ENCODE assay signal across 9 mouse cellular contexts in the genomic region with DNA sequence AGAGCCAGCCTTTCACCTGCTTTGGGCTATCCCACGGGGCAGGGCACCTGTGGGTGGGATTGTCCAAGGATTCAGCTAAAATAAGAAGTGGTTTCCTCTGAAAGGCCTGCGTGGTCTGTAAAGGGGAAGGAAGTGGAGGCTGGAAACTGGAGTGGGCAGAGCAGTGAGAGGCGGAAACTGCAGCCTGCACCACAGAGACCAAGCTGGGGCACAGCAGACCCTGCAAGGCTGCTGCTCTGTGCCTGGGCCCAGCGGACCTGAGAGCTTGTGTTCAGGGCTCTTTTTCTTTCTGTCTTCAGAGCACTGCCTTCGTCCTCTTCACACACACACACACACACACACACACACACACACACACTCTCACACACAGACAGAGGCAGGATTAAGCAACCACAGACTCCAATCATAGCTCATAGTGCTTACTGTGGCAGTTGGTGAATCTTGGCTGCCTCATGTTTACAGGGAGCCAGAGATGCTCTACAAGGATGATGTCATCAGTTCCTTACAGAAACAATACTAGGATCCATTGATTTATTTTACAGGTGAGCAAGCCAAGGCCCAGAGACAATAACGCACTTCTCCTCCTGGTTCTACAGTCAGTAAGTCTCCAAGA. TPM values are rescaled to one million over a fixed set of nuclear protein-coding genes. Genes with fewer than 3 reads are reported as not detected.
DNase-seq lines count a peak whose midpoint lies in the region; ATAC-seq lines count a peak whose summit lies in the region.
"Had no signal": no experiment of that assay in that cellular context is flagged by ENCODE, and none has a peak within 500 bp of the region (broad histone marks: within the 10 kb centered on the region; RNA-seq: fewer than 3 reads in every experiment).

No protein-coding gene starts in this region.

- no peaks in the 10 kb centered on the region for H3K27me3 ChIP-seq in heart, embryonic 11.5 days (ENCODE audit: control insufficient read depth, insufficient read depth, low read length)
- H3K27me3 ChIP-seq in lung, embryonic 15.5 days = no peaks in the 10 kb centered on the region

- peak; percentile 96 for DNase-seq in heart, adult 11 months
- DNase-seq in thymus, postnatal 36 days = peak; percentile 6 to 13
- DNase-seq in thymus, adult 18-20 months = no peak
- DNase-seq in ovary, postnatal 36 days (ENCODE audit: low spot score) = no peak
- no peak for DNase-seq in urinary bladder, postnatal 10 days (ENCODE audit: low spot score)

- ATAC-seq in heart, embryonic 11.5 days (replicated peaks; ENCODE audit: insufficient number of reproducible peaks, low FRiP score, low TSS enrichment) = no peak
- no peak for ATAC-seq in lung, embryonic 15.5 days (ENCODE audit: borderline replicate concordance, extremely low read depth, low FRiP score, low TSS enrichment)
- ATAC-seq in erythroid progenitor cell, adult 5-6 weeks (replicated peaks; ENCODE audit: low FRiP score, poor library complexity, severe bottlenecking) = no peak

- H3K4me2 ChIP-seq in heart, embryonic 11.5 days = no peak overlapping the region
- H3K4me2 ChIP-seq in lung, embryonic 15.5 days = no peak overlapping the region

- no peaks in the 10 kb centered on the region for H3K36me3 ChIP-seq in heart, embryonic 11.5 days (ENCODE audit: control insufficient read depth, insufficient read depth, low read length)
- no peaks in the 10 kb centered on the region for H3K36me3 ChIP-seq in lung, embryonic 15.5 days
- H3K36me3 ChIP-seq: embryonic facial prominence, embryonic 10.5 days had no signal

- H3K4me3 ChIP-seq in heart, embryonic 11.5 days (ENCODE audit: low read depth, low read length) = no peak overlapping the region
- no peak overlapping the region for H3K4me3 ChIP-seq in lung, embryonic 15.5 days
- H3K4me3 ChIP-seq: embryonic facial prominence, embryonic 10.5 days had no signal

- no peaks in the 10 kb centered on the region for H3K9me3 ChIP-seq in heart, embryonic 11.5 days (replicated peaks; ENCODE audit: control insufficient read depth, low read length)
- no peaks in the 10 kb centered on the region for H3K9me3 ChIP-seq in lung, embryonic 15.5 days

- H3K27ac ChIP-seq in heart, embryonic 11.5 days (ENCODE audit: low read depth, low read length) = no peak overlapping the region
- H3K27ac ChIP-seq in lung, embryonic 15.5 days = peak overlapping the region; percentile 60
- H3K27ac ChIP-seq: embryonic facial prominence, embryonic 10.5 days had no signal

- peaks cover 3% of the 10 kb centered on the region; the same call in 1 of the 2 replicates for H3K4me1 ChIP-seq in heart, embryonic 11.5 days (ENCODE audit: control insufficient read depth, insufficient read depth, low read length)
- H3K4me1 ChIP-seq in lung, embryonic 15.5 days = peaks cover 25% of the 10 kb centered on the region

- 71% methylated on average over 6 of the region's 6 CpGs for WGBS in heart, embryonic 11.5 days (ENCODE audit: insufficient replicate concordance)
- WGBS in lung, embryonic 15.5 days = 61% methylated on average over 6 of the region's 6 CpGs

- no peak overlapping the region for H3K9ac ChIP-seq in heart, embryonic 11.5 days (ENCODE audit: low read depth, low read length)
- no peak overlapping the region for H3K9ac ChIP-seq in lung, embryonic 15.5 days

RNA-seq across cellular contexts. Expression of gene Nek6, which starts 30.2 kb away (rescaled TPM):
- 78.8 and 85.1 TPM in 2 replicates for polyA plus RNA-seq in heart, embryonic 11.5 days (2014; fragmentation: Nextera tagmentation; extraction: Ambion mirVana)
- 124 and 129 TPM in 2 replicates for polyA plus RNA-seq in lung, embryonic 15.5 days (2015; fragmentation: Nextera tagmentation; extraction: Ambion mirVana)
- 0.42 and 1.4 TPM in 2 replicates for total RNA-seq in erythroid progenitor cell, adult 5-6 weeks (2015; ENCODE audit: low replicate concordance)
- 0.90 and 1.2 TPM in 2 replicates for total RNA-seq in erythroid progenitor cell, adult 5-6 weeks (2017; ENCODE audit: low replicate concordance)

Comparison
In these comparisons a context has a peak if more than half of its experiments do, and no peak if none do; other contexts are left out.
1. DNase-seq: peak in heart, adult 11 months (single experiment) and thymus, postnatal 36 days (2 of 2); none in thymus, adult 18-20 months (0 of 2), ovary, postnatal 36 days (single experiment) and urinary bladder, postnatal 10 days (single experiment).